Mouse (Mus musculus): ENCODE results near the gene Dennd2c. TPM values are rescaled to one million over a fixed set of nuclear protein-coding genes. Genes with fewer than 3 reads are reported as not detected.

Gene Dennd2c
- total RNA-seq (2021) = under 1 TPM; 0.48 to 0.62 TPM

DNA sequence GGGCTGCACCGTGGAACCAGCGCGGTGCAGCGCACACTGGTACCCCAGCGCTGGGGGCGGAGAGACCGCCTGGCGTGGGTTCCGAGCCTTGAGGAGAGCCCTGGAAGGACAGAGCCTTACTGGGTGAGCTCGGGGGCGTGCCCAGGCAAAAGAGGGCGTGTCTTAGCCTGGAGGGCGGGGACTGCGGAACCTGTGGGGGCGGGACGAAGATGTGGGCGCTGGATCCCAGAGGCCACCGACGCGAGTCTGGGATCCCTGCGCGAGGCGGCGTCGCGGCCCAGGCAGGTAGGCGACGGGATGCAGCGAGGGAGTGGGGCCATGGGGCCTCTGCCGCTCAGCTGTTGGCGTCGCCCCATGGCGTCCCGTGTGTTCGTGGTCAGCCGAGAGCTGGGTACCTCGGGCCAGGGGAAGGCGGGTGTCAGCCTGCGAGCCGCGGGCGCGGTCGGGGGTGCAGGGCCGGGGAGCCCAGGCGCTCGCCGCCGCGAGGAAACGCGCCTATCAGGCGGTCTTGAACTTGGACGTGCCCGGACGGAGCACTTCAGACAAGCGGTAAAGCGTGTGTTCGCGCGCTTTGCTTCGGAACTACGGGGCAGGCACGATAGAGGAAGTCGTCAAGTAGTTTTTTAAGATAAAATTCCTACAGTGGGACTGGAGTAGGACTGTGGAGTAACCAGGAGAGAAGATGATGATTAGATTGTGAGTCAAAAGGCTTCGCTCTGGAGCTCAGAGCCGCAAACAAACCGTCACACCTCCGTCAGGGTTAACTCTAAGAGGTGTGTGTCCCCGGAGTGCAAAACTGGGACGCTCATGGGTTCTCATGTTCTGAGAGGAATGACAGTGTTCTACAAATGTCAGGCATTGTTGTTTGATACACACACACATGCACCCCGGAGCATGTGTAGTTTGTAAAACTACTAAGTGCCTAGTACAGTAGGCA is at the start of gene Dennd2c:
Gene Dennd2c, plus strand, starts transcription at position 151 of the 937 bp plus-strand sequence.
- peak; percentile 58 to 59 for DNase-seq (ENCODE audit: low spot score in 2 of 2)
- intact Hi-C loops (cut with DNase I) = loop anchor here (1.0 kb wide), 1 partner anchor 68 kb away; no protein-coding TSS in a partner anchor

GRCm38 (mm10) chr3:103056016-103056595 is 46.3 kb upstream of the Dennd2c start:
- intact Hi-C loops (cut with DNase I) = loop anchor here (10.0 kb wide), 1 partner anchor 319 kb away; no protein-coding TSS in a partner anchor
- no peak for DNase-seq (ENCODE audit: low spot score in 2 of 2)

DNA sequence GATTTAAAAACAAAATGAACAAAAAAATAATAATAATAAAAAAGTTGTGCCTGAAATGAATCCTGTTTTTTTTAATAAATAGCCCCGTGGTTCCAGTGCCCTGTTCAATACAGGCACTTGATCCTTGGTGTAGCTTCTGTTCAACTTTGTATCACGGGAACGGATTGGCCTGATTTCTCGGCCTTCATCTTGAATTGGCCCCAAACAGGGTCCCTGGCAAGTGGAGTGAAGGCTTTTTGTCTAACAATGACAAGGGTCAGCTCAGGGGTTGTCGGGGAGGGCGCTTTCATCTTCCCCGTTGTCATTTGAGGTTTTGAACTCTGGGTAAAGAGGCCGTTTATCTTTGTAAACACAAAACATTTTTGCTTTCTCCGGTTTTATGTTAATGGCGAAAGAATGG is 44.7 kb upstream of the Dennd2c start:
- intact Hi-C loops (cut with DNase I) = loop anchor here (2.0 to 10.0 kb wide), 2 partner anchors 113 to 317 kb away; partner anchors contain the start of gene Bcas2
- no peak for DNase-seq (ENCODE audit: low spot score in 2 of 2)

DNA sequence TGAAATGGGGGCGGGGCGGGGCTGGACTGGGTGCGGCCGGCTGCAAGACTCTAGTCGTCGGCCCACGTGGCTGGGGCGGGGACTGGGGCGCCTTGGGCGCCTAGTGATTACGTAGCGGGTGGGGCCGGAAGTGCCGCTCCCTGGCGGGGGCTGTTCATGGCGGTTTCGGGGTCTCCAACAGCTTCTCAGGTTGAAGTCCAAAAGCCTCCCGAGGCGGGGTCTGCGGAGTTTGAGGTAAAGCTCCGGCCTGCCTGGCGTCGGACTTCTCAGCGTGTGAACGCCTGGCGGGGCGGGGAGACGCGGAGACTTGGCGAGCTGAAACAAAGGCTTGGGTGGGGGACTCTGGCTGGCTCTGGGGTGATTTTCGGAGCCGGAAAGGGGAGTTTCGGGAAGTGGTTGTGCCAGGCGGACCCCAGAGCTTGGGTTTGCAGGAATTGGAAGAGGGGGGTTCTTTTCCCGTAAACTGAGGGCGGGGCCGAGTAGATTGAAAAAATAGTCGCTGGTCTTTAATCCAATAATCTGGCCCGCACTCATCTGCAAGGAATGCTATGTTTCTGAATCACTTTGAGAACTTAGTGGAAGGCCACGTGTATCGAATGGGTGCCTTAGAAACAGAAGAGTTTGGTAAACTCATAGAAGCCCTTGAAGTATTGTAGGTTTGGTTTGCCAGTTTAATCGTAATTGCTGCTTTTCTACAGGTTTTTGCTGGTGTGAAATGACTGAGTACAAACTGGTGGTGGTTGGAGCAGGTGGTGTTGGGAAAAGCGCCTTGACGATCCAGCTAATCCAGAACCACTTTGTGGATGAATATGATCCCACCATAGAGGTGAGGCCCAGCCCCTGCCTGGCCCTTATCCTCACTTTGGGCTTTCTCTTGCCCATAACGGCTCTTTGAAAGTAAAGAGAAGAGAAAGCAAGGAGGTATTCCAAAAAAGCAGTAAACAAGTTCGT is 43.9 kb upstream of the Dennd2c start, which contains the start of gene Nras:
Gene Nras, plus strand, starts transcription at position 79 of the 951 bp plus-strand sequence.
- intact Hi-C loops (cut with DNase I) = loop anchor here (2.0 to 10.0 kb wide), 2 partner anchors 112 to 316 kb away; partner anchors contain the start of gene Bcas2

DNA sequence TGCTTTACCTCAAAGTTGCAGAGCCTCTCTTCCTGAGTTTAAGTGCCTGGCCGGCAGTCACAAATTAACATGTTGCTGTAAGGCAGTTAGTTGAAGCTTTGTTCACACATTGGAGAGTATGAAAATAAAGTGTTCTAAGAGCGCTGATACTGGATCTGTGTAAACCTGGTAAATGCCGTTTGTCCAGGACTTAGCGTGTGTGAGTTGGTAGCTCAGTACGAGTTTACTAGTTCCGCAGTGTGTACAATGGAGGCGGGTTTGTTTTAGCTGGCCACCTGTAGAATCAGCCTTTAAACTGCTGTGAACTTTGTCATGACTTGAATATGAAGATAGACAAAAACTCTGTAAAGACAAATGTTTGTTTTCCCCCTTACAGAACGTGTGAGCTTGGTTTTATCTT is 35.5 kb upstream of the Dennd2c start:
- DNase-seq (ENCODE audit: low spot score in 2 of 2) = no peak
- intact Hi-C loops (cut with DNase I) = no loop called here

More for the DNA sequence above, 43.9 kb upstream of the Dennd2c start, which contains the start of gene Nras:
- peak; percentile 93 to 95 for DNase-seq (ENCODE audit: low spot score in 2 of 2)

DNA sequence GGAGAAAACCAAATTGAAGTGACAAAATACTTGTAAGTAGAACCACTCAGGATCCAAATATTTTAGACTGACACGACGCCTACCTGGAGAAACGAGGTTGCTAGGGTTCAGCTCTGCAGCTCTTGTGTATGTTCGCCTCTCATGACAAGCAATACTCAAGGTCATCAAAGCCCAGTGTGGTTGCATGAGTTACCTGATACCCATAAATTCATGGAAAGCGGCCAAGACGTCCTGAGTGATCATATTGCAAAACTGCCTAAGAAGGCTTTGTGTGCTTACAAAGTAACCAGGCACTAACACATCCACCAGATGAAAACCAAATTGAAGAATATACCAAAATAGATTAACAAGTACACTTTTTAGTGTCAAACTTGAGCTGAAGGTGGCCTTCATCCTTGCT is 33.4 kb upstream of the Dennd2c start:
- no peak for DNase-seq (ENCODE audit: low spot score in 2 of 2)
- intact Hi-C loops (cut with DNase I) = no loop called here

GRCm38 (mm10) chr3:103073771-103074170 is 28.6 kb upstream of the Dennd2c start, which contains the start of gene Ampd1:
Ampd1 (plus strand) TSS chr3:103074014.
- intact Hi-C loops (cut with DNase I) = no loop called here
- no peak for DNase-seq (ENCODE audit: low spot score in 2 of 2)

DNA sequence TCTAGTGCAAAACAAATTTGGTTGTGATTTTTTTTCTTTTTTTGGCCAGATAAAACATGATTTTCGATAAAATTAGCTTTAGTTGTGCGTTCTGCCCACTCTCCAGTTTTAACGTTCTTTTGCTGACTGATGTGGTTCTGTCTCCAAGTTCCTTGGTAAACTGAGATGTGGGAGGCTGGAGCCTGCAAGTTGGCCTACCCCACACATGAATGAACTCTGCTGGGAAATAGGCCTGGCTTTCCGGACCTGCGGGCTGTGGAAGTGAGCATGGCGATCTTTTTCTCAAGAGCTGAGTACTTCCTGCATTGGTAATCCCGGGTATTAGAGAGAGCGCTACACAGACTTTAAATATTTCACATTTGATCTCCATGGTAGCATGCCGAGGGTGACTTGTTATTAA is 26.5 kb upstream of the Dennd2c start:
- no peak for DNase-seq (ENCODE audit: low spot score in 2 of 2)

DNA sequence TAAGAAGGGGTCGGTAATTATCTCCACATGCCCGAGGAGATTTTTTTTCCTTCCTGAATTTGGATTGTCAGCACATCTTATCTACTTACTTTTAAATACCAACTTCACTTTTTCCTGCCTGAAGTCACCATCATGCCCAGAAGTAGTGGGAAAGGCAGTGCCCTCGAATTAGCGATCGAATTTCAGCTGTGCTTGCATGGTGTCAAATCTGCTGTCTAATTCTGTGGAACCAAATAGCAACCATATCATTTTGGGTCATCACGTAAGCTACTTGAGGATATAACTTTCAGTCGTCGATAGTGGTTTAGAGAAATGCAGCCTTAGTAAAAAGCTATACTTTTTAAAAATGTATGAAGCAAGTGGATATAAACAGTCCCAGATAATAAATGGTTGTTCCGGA is 25.9 kb upstream of the Dennd2c start:
- intact Hi-C loops (cut with DNase I) = no loop called here
- DNase-seq (ENCODE audit: low spot score in 2 of 2) = no peak

More for the DNA sequence above, 26.5 kb upstream of the Dennd2c start:
- intact Hi-C loops (cut with DNase I) = no loop called here

DNA sequence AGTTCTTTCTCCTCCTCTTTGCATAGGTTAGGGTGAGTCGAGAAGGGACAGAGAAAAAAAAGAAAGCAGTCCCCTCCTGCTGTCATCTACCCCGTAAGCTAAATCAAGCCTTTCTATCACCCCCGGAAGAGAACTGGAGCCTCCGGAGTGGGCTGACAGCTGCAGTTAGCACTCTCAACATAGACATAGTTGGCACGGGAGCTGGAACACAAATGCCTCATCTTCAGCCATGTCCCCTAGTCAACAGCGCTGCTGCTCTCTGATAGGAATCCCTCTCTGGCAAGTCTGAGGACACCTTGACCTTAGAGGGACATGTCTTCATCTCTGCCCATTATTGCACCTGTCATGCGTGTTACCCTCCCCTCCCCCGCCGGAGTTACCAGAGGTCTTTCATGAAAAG is 23.1 kb upstream of the Dennd2c start:
- intact Hi-C loops (cut with DNase I) = no loop called here
- peak in 1 of 2 experiments; percentile 72 for DNase-seq (ENCODE audit: low spot score in 2 of 2)

- DNase-seq (ENCODE audit: low spot score in 2 of 2) = no peak
- intact Hi-C loops (cut with DNase I) = no loop called here
Measured at GRCm38 (mm10) chr3:103081051-103081450, 21.4 kb upstream of the Dennd2c start.

DNA sequence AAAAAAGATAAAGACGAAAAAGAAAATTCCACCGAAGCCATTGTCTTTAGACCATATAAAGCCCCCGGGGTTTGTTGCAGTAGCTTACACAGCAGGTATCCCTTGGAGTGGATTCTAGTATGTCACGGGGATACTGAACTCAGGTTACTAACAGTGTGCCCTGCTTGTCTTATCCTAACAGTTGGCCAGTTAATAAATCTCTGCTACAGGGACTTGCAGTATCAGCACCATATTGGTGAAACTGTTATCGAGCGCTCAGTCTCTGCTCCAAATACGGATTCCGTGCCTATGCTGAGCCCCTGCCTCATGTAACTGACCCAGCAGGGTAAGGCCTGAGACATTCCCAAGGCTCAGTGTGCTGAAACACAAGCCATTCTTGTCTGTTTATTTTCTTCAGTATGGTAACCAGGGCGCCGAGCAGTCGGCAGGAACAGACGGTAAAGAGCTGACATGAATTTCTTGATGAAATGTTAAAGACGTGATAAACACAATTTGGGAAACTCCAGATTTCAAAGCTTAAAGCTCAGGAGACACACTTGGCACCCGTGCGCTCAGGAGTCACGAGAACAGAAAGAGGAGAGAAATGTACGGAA is 20.4 kb upstream of the Dennd2c start:
- intact Hi-C loops (cut with DNase I) = no loop called here
- DNase-seq (ENCODE audit: low spot score in 2 of 2) = no peak

- DNase-seq (ENCODE audit: low spot score in 2 of 2) = no peak
- intact Hi-C loops (cut with DNase I) = no loop called here
Measured at GRCm38 (mm10) chr3:103082761-103083160, 19.6 kb upstream of the Dennd2c start.

- no peak for DNase-seq (ENCODE audit: low spot score in 2 of 2)
- intact Hi-C loops (cut with DNase I) = no loop called here
Measured at GRCm38 (mm10) chr3:103085986-103086385, 16.4 kb upstream of the Dennd2c start.

DNA sequence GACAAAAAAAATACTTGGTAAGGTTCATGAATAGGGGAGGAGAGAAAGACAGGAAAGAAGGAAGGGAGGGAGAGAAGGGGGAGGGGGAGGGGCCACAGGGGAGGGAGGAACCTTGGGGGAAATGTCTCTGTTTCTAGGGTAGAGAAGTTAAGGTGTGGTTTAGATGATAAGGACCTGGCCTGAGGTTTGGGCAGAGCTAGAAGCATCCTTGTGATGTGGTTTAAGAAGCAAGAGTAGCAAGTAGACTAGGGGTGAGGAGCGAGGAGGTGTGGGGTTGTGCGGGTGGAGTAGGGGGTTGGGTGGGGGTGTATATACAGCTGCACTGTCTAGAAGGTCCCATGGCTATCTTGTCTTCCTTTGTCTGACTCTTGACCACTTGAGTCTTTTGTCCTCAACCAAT is 10.7 kb upstream of the Dennd2c start:
- intact Hi-C loops (cut with DNase I) = no loop called here
- DNase-seq (ENCODE audit: low spot score in 2 of 2) = no peak

DNA sequence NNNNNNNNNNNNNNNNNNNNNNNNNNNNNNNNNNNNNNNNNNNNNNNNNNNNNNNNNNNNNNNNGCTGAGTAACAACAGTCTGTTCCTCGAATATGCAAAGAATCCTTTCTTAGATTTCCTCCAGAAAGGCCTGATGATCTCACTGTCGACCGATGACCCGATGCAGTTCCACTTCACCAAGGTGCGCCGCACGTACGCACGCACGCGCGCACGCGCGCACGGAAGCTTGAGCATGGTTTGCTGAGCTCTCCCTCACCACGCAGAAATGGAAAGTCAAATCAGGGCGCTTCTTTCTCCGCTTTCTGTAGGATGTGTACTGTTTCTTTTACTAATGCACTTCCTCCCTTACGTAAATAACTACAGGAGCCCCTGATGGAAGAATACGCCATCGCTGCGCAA is 3.7 kb upstream of the Dennd2c start:
- intact Hi-C loops (cut with DNase I) = no loop called here
- DNase-seq (ENCODE audit: low spot score in 2 of 2) = no peak

DNA sequence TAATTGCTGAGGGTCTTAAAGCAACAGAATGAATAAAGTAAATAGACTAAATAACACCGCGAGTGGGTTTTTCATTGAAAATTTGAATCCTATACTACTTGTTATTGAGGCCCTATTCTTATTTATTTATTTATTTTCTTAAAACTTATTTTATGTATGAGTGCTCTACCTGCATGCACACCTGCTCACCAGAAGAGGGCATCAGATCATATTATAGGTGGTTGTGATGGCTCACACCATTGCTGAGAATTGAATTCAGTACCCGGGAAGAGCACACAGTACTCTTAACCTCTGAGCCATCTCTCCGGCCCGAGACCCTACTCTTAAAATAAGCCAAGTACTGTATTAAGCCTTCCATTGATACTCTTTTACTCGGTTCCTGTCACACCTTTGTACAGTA is 2.7 kb upstream of the Dennd2c start:
- no peak for DNase-seq (ENCODE audit: low spot score in 2 of 2)
- intact Hi-C loops (cut with DNase I) = no loop called here

DNA sequence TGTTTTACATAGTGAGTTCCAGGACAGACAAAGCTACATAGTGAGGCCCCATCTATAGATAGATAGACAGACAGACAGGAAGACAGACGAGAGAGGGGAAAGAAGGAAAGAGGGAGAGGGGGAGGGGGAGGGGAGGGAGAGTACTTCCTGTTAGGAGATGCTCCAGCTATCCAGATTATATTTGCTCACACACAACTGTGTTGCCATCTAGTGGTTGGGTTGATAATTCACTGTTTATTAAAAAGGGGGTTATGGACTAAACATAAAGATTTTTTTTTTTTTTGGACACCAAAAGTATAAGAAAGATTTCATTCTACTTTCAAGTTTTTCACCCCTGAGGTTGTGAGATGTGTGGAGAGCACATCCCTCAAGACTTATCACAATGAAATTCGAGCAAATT is 1.7 kb upstream of the Dennd2c start:
- intact Hi-C loops (cut with DNase I) = no loop called here
- no peak for DNase-seq (ENCODE audit: low spot score in 2 of 2)

DNA sequence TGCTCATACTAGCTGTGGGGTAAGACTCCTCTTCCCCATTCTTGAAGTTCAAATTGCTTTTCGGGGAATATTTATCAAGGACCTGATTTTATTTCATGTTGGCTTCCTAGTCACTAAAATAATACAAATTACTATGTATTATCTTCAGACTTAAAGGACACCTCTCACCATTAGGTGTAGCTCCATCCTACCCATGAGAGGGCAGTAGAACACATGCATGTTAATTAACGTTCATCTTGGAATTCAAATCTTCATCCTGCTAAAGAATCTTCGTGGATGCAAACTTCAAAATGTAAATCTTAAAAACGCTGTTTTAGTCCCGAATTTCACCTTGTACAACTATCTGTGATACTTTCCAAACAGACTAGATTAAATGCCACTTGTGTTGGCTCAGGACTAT is 1.2 kb upstream of the Dennd2c start:
- intact Hi-C loops (cut with DNase I) = no loop called here
- no peak for DNase-seq (ENCODE audit: low spot score in 2 of 2)
